Mouse (Mus musculus): ENCODE data around the gene Zfp93.

Gene Zfp93

DNA sequence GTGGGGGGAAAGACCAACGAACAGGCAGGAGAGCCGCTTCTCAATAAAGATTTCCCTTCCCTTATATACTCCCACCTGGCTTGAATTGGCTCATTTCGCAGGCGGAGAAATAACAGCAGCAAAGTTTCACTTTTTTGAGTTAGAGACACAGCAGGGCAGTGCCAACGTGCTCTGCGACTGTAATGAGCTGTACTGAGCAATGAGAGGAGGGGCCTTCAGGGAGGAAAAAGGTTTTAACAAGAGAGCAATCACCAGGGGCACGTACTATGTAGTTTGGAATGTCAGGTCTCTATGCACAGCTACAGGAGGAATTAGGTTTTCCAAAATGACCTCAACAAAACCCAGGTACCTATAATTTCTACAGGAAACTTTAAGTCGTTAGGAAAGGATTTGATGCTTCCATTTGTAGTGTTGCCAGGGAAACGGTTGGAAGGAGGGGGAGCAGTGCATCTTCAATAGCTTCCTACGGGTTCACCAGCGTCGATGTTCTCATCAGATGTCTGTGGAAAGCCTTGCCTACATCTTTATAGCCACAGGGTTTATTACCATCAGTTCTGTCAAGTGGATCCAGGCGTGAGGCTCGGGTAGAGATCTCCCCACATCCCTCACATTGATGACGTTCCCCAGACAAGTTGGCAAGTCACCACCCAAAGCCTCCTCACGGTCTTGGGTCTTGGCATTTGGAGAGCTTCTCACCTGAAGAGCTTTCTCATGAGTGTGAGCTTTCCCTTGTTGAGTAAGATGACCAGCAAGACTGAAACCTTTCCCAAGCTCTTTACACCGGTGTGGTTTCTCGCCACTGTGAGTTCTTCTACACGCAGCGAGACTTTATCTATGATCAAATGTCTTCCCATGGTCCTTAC is 56.3 kb downstream of the Zfp93 start:
- DNase-seq (ENCODE audit: extremely low spot score, low read depth, low spot score): no peak

Data from hindlimb bud, embryonic 11.5 days (tissue).